Mouse (Mus musculus): ENCODE measurements around the gene Gm266. TPM values are rescaled to one million over a fixed set of nuclear protein-coding genes. Genes with fewer than 3 reads are reported as not detected.

Gene Gm266
- polyA plus RNA-seq, 1 experiment, result 1.3 TPM

DNA sequence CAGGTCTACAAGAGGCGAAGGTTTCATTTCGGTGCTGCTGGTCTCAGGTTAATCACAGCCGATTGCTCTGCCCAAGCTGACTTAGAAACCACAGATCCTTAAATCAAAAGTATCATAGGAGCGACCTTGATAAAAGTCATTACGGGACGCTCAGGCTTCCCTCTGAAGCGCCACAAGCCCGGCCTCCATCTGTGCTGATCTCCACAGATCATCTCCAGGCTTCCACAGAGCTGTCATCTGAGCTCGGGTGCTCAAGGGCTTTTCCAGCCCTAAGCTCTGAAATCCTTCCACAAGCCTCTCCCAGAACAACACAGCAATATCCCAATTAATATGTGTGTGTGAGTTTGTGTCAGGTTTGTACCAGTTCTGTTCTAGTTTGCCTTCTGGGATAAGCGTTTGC, 22.3 kb upstream of the Gm266 start:
- Histone ChIP-seq H3K4me1 (ENCODE audit: control insufficient read depth, insufficient read depth, low read length) (peaks cover 5% of the 10 kb centered on the region), H3K36me3 (ENCODE audit: control insufficient read depth, insufficient read depth, low read length, poor library complexity, severe bottlenecking) (no peaks in the 10 kb centered on the region), H3K9ac (ENCODE audit: low read depth, poor library complexity, severe bottlenecking) (no peak overlapping the region), H3K27ac (ENCODE audit: insufficient read depth, low read length) (no peak overlapping the region), H3K9me3 (replicated peaks; ENCODE audit: control insufficient read depth, insufficient read depth, low read length, poor library complexity, severe bottlenecking) (no peaks in the 10 kb centered on the region), H3K27me3 (ENCODE audit: control insufficient read depth, insufficient read depth, low read length, poor library complexity, severe bottlenecking) (no peaks in the 10 kb centered on the region), H3K4me3 (ENCODE audit: low read depth, low read length) (no peak overlapping the region)
- TF ChIP-seq CTCF (IDR thresholded peaks at IDR 0.05; ENCODE audit: low read depth, low read length) (no peak), POLR2A (IDR thresholded peaks at IDR 0.05; ENCODE audit: insufficient read depth, low read length) (no peak)

DNA sequence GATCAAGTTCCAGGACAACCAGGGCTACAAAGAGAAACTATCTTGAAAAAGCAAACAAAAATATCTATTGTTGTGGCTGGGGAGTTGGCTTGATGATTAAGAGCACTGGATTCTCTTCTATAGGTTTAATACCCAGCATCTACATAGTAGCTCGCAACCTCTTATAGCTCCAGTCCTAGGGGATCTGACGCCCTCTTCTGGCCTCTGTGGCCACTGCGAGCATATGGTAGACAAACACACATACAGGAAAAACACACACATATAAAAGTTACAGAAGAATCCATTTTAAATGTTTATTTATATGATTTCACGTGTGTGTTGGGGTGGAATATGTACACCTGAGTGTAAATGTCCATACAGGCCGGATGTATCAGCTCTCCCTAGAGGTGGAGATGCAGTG, 21.4 kb upstream of the Gm266 start:
- TF ChIP-seq EP300 (IDR thresholded peaks at IDR 0.05; ENCODE audit: insufficient read depth, low read depth, low read length) (no peak), POLR2A (IDR thresholded peaks at IDR 0.05; ENCODE audit: insufficient read depth, low read length) (no peak), CTCF (IDR thresholded peaks at IDR 0.05; ENCODE audit: low read depth, low read length) (peak; percentile 53)
- no peak overlapping the region for H3K4me3 ChIP-seq (ENCODE audit: low read depth, low read length)
- H3K9ac ChIP-seq (ENCODE audit: low read depth, poor library complexity, severe bottlenecking), result no peak overlapping the region
- no peak overlapping the region for H3K27ac ChIP-seq (ENCODE audit: insufficient read depth, low read length)
- peaks cover 6% of the 10 kb centered on the region for H3K4me1 ChIP-seq (ENCODE audit: control insufficient read depth, insufficient read depth, low read length)
- H3K9me3 ChIP-seq (replicated peaks; ENCODE audit: control insufficient read depth, insufficient read depth, low read length, poor library complexity, severe bottlenecking), result no peaks in the 10 kb centered on the region; the same call in 1 of the 2 replicates
- H3K27me3 ChIP-seq (ENCODE audit: control insufficient read depth, insufficient read depth, low read length, poor library complexity, severe bottlenecking), result no peaks in the 10 kb centered on the region
- H3K36me3 ChIP-seq (ENCODE audit: control insufficient read depth, insufficient read depth, low read length, poor library complexity, severe bottlenecking), result no peaks in the 10 kb centered on the region

DNA sequence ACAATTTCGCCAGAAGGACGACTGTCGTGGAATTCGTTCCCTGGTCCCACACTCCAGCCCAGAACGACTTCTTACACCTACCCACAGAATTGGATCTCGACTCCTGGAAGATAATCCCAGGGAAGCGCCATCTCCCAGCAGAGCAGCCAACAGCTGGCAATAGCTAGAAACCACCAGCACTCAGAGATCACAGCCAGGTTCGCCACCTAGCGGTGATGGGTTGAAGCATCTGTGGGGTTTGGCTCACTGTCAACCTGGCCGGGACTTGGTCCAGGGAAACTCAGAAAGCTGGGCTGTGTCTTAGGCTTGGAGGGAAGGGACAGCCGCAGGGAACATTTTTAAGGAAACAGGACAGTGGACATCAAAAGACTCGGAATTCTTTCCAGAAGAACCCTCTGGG, 19.3 kb upstream of the Gm266 start:
- no peak overlapping the region for H3K27ac ChIP-seq (ENCODE audit: insufficient read depth, low read length)
- H3K9ac ChIP-seq (ENCODE audit: low read depth, poor library complexity, severe bottlenecking), result no peak overlapping the region
- TF ChIP-seq CTCF (IDR thresholded peaks at IDR 0.05; ENCODE audit: low read depth, low read length) (peak; percentile 90), EP300 (IDR thresholded peaks at IDR 0.05; ENCODE audit: insufficient read depth, low read depth, low read length) (0 out of 2 replicates have a peak, but pooled peaks have one; percentile 44), POLR2A (IDR thresholded peaks at IDR 0.05; ENCODE audit: insufficient read depth, low read length) (no peak)
- H3K4me3 ChIP-seq (ENCODE audit: low read depth, low read length), result peak overlapping the region; percentile 44
- no peaks in the 10 kb centered on the region for H3K36me3 ChIP-seq (ENCODE audit: control insufficient read depth, insufficient read depth, low read length, poor library complexity, severe bottlenecking)
- no peaks in the 10 kb centered on the region for H3K27me3 ChIP-seq (ENCODE audit: control insufficient read depth, insufficient read depth, low read length, poor library complexity, severe bottlenecking)
- no peaks in the 10 kb centered on the region; the same call in 1 of the 2 replicates for H3K9me3 ChIP-seq (replicated peaks; ENCODE audit: control insufficient read depth, insufficient read depth, low read length, poor library complexity, severe bottlenecking)
- H3K4me1 ChIP-seq (ENCODE audit: control insufficient read depth, insufficient read depth, low read length), result peaks cover 10% of the 10 kb centered on the region

DNA sequence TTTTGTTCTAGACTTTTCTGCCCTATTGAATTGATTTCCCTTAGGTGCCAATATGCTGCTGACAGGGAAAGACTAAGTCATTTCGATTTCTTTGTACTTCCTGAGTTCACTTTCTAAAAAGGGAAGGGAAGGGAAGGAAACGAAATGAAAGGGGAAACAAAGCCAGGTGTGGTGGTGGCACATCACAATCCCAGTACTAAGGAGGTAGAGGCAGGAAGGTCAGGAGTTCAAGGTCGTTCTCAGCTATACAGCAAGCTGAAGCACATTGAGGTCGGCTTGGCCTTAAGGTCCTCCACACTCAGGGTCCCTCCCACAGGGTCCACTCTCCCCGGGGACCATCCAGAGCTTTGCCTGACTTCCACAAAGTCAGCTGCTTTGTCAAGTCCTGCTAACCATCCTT, 17.9 kb upstream of the Gm266 start:
- no peak overlapping the region for H3K27ac ChIP-seq (ENCODE audit: insufficient read depth, low read length)
- no peaks in the 10 kb centered on the region for H3K36me3 ChIP-seq (ENCODE audit: control insufficient read depth, insufficient read depth, low read length, poor library complexity, severe bottlenecking)
- H3K9me3 ChIP-seq (replicated peaks; ENCODE audit: control insufficient read depth, insufficient read depth, low read length, poor library complexity, severe bottlenecking), result no peaks in the 10 kb centered on the region; the same call in 1 of the 2 replicates
- TF ChIP-seq EP300 (IDR thresholded peaks at IDR 0.05; ENCODE audit: insufficient read depth, low read depth, low read length) (0 out of 2 replicates have a peak, but pooled peaks have one; percentile 23), CTCF (IDR thresholded peaks at IDR 0.05; ENCODE audit: low read depth, low read length) (no peak), POLR2A (IDR thresholded peaks at IDR 0.05; ENCODE audit: insufficient read depth, low read length) (no peak)
- no peak overlapping the region for H3K9ac ChIP-seq (ENCODE audit: low read depth, poor library complexity, severe bottlenecking)
- H3K4me3 ChIP-seq (ENCODE audit: low read depth, low read length), result no peak overlapping the region
- H3K4me1 ChIP-seq (ENCODE audit: control insufficient read depth, insufficient read depth, low read length), result peaks cover 13% of the 10 kb centered on the region
- no peaks in the 10 kb centered on the region for H3K27me3 ChIP-seq (ENCODE audit: control insufficient read depth, insufficient read depth, low read length, poor library complexity, severe bottlenecking)

DNA sequence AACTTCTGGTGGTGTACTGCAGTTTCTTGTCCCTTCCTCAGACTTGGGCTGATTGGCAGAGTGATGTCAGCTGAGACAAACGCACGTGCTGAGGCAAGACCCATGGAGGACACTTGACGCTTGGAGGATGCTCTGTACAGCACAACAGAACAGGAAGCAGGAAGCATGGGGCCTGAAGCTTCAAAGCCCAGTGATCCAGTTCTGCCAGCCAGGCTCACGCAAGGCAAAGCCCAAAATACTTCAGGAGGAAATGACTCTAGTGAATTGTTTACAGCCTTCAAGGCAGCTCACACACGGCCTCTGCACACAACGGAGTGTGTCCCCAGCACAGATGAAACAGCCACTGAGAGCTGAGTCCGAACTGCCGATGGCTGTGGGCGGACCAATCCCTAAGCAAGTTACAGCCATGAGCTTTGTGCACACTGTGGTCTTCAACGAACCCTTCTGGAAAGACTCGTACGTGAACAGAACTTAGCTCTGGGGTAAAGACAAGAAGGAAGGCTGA, 17.5 kb upstream of the Gm266 start:
- H3K9ac ChIP-seq (ENCODE audit: low read depth, poor library complexity, severe bottlenecking), result no peak overlapping the region
- peaks cover 13% of the 10 kb centered on the region for H3K4me1 ChIP-seq (ENCODE audit: control insufficient read depth, insufficient read depth, low read length)
- H3K9me3 ChIP-seq (replicated peaks; ENCODE audit: control insufficient read depth, insufficient read depth, low read length, poor library complexity, severe bottlenecking), result no peaks in the 10 kb centered on the region; the same call in 1 of the 2 replicates
- no peak for TF ChIP-seq POLR2A (IDR thresholded peaks at IDR 0.05; ENCODE audit: insufficient read depth, low read length)
- no peak for TF ChIP-seq EP300 (IDR thresholded peaks at IDR 0.05; ENCODE audit: insufficient read depth, low read depth, low read length)
- no peak for TF ChIP-seq CTCF (IDR thresholded peaks at IDR 0.05; ENCODE audit: low read depth, low read length)
- H3K27ac ChIP-seq (ENCODE audit: insufficient read depth, low read length), result no peak overlapping the region
- H3K4me3 ChIP-seq (ENCODE audit: low read depth, low read length), result no peak overlapping the region
- no peaks in the 10 kb centered on the region for H3K27me3 ChIP-seq (ENCODE audit: control insufficient read depth, insufficient read depth, low read length, poor library complexity, severe bottlenecking)
- H3K36me3 ChIP-seq (ENCODE audit: control insufficient read depth, insufficient read depth, low read length, poor library complexity, severe bottlenecking), result no peaks in the 10 kb centered on the region

- no peaks in the 10 kb centered on the region for H3K36me3 ChIP-seq (ENCODE audit: control insufficient read depth, insufficient read depth, low read length, poor library complexity, severe bottlenecking)
- H3K9ac ChIP-seq (ENCODE audit: low read depth, poor library complexity, severe bottlenecking), result no peak overlapping the region
- peaks cover 13% of the 10 kb centered on the region for H3K4me1 ChIP-seq (ENCODE audit: control insufficient read depth, insufficient read depth, low read length)
- no peaks in the 10 kb centered on the region for H3K27me3 ChIP-seq (ENCODE audit: control insufficient read depth, insufficient read depth, low read length, poor library complexity, severe bottlenecking)
- H3K4me3 ChIP-seq (ENCODE audit: low read depth, low read length), result peak overlapping the region; percentile 36
- TF ChIP-seq POLR2A (IDR thresholded peaks at IDR 0.05; ENCODE audit: insufficient read depth, low read length), result no peak
- no peak for TF ChIP-seq CTCF (IDR thresholded peaks at IDR 0.05; ENCODE audit: low read depth, low read length)
- TF ChIP-seq EP300 (IDR thresholded peaks at IDR 0.05; ENCODE audit: insufficient read depth, low read depth, low read length), result peak; percentile 31; the same call in 1 of the 2 replicates
- no peaks in the 10 kb centered on the region; the same call in 1 of the 2 replicates for H3K9me3 ChIP-seq (replicated peaks; ENCODE audit: control insufficient read depth, insufficient read depth, low read length, poor library complexity, severe bottlenecking)
- H3K27ac ChIP-seq (ENCODE audit: insufficient read depth, low read length), result no peak overlapping the region
Measured at GRCm38 (mm10) chr12:111500725-111501124, 15.1 kb upstream of the Gm266 start.
